Mouse (Mus musculus) gastrocnemius, postnatal 4 days (tissue): Measurements from ENCODE around the gene Vmn1r184. TPM values are rescaled to one million over a fixed set of nuclear protein-coding genes. Genes with fewer than 3 reads are reported as not detected.
"Not testable (repeated sequence)": the region's sequence is repeated elsewhere in the genome, so short reads cannot be mapped to it uniquely, and the experiment has no call there.

Experiments
- DNase-seq, 2 experiments: peaks; one replicate each; pipeline ENCODE4 v3.0.0; 2021 to 2022; ENCODE audit warnings: low spot score in 2 of 2, mixed read lengths in 2 of 2
- long read RNA-seq, 2 experiments: library from polyadenylated mRNA; stranded (forward); transcript quantifications; one replicate each; pipeline ENCODE4 v2.0.0; 2021
- total RNA-seq, 2 experiments: library from RNA; stranded (reverse); gene quantifications; 2 replicates each; pipeline ENCODE4 v1.2.3; 2021

The Vmn1r184 gene
- not detected for total RNA-seq
- long read RNA-seq, experiment 1: 0 reads
- long read RNA-seq, experiment 2: 0 reads

- DNase-seq: not testable (repeated sequence)
Observed at GRCm38 (mm10) chr7:26260034-26260433, at the start of gene Vmn1r184. TSS of gene Vmn1r184 (plus strand) at chr7:26260334.

DNA sequence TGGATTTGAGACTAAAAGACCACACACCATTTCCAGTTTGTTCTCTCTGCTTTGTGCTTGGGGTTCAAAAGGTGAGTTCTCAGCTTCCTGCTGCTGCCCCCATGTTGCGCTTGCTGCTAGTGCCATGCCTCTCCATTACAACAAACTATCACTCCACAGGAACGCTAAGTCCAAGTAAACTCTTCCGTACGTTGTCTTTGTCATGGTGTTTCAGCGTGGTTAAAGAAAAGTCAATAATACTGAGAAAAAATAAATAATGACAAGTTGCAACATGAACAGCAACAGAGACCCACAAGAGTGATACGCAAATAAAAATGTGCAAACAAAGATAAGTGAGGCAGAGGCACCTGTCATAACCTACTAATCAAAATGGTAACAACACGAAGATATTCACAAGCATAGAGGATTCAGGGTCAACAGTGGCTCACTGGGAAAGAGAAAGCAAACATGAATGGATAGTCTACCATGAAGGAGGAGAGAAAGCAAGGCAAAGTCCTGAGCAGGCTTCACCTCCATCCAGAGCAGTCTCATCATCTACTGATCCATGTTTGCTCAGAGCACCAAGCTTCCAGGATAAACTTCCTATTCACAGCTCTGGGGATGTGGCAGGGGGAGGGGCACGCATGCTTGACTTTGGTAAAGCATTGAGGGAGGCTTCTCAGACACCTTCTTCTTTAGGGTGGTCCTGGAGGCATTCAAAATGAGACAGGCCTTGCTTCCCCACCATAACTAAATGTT is 43.5 kb downstream of the Vmn1r184 start:
- not testable (repeated sequence) for DNase-seq

GRCm38 (mm10) chr7:26306926-26307325 is 46.8 kb downstream of the Vmn1r184 start, which contains the start of gene Cyp2a4:
TSS of gene Cyp2a4 (plus strand) at chr7:26307169.
- DNase-seq: not testable (repeated sequence)

GRCm38 (mm10) chr7:26311786-26312185 is 51.7 kb downstream of the Vmn1r184 start:
- DNase-seq: not testable (repeated sequence)

GRCm38 (mm10) chr7:26315194-26315593 is 55.1 kb downstream of the Vmn1r184 start:
- not testable (repeated sequence) for DNase-seq

DNA sequence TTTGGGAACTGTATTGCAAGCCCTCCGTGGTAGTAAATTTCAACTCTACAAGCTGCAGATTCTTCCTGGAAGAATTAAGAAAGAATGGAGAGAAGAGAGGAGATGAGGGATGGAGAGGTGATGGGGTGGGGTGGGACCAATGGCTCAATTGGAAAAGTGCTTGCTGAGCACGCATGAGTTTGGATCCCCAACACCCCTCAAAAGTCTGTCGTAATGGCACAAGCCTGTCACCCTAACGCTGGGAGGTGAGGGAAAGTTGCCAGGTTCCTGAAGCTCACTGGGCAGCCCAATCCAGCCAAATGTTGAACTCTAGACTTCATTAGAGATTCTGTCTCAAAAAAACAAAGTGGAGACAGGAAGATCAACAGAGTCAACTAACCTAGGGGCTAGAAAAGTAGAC is 55.7 kb downstream of the Vmn1r184 start:
- DNase-seq: not testable (repeated sequence)

Other genes with a start within 250 kb of the Vmn1r184 start
- gene Cyp2b13, start 198.8 kb upstream of the Vmn1r184 start, total RNA-seq: not detected
- under 1 TPM in 1 of 2 experiments, not detected in 1; 0.41 TPM for gene Cyp2b9, start 86.9 kb upstream of the Vmn1r184 start, total RNA-seq
- gene Cyp2a4, start 46.8 kb downstream of the Vmn1r184 start, total RNA-seq: not detected
- gene Nlrp9c, start 143.4 kb downstream of the Vmn1r184 start, total RNA-seq: not detected
- gene Nlrp4a, start 174.8 kb downstream of the Vmn1r184 start, total RNA-seq: not detected